Mouse (Mus musculus) thymus, postnatal 10 days (tissue): ENCODE data around the gene Smarcd2.
"Not testable (repeated sequence)": the region's sequence is repeated elsewhere in the genome, so short reads cannot be mapped to it uniquely, and the experiment has no call there.

Source experiments
- DNase-seq, 2 experiments: peaks; one replicate each; pipeline ENCODE4 v3.0.0; 2021; ENCODE audit warnings: low spot score in 2 of 2

Gene Smarcd2

DNA sequence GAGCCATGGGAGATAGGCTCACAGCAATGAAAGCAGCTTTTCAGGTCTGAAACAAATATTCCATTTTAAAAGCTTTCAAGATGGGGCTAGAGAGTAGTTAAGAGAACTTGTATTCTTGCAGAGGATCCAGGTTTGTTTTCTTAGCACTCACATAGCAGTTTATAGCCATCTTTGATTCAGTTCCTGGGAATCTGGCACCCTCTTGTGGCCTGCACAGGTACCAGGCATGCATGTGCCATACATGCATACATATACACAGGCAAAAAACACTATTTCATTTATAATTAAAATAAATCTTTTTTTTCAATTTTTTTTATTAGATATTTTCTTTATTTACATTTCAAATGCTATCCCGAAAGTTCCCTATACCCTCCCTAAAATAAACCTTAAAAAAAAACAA, 25.9 kb downstream of the Smarcd2 start:
- DNase-seq = no peak

DNA sequence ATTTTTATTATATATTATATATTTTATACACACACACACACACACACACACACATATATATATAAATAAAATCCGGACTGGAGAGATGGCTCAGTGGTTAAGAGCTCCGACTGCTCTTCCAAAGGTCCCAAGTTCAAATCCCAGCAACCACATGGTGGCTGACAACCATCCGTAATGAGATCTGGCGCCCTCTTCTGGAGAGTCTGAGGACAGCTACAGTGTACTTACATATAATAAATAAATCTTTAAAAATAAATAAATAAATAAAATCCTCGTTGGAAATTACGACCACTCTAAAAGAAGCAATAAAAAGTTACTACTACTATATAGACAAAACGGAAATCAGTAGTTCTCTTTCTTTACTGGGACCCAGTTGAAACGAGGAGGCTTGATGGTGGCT, 38.8 kb downstream of the Smarcd2 start:
- DNase-seq = not testable (repeated sequence)

DNA sequence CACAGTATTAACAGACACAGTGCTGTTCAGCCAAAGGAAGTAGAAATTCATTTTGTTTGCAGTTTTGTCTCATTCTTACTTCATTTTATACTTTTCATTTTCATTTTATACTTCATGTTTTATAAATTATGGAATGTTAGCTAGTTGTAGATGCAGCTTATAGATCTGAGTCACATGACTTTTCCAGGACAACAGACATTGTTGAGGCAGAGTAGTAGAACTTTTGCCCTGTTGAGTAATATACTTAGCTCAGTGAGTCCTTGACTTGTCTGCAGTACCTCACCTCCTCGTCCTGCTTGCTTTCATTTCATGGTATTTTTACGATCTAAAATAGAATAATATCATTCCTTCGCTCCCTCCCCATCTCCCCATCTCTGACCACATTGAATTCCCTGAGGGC, 52.2 kb downstream of the Smarcd2 start:
- no peak for DNase-seq

DNA sequence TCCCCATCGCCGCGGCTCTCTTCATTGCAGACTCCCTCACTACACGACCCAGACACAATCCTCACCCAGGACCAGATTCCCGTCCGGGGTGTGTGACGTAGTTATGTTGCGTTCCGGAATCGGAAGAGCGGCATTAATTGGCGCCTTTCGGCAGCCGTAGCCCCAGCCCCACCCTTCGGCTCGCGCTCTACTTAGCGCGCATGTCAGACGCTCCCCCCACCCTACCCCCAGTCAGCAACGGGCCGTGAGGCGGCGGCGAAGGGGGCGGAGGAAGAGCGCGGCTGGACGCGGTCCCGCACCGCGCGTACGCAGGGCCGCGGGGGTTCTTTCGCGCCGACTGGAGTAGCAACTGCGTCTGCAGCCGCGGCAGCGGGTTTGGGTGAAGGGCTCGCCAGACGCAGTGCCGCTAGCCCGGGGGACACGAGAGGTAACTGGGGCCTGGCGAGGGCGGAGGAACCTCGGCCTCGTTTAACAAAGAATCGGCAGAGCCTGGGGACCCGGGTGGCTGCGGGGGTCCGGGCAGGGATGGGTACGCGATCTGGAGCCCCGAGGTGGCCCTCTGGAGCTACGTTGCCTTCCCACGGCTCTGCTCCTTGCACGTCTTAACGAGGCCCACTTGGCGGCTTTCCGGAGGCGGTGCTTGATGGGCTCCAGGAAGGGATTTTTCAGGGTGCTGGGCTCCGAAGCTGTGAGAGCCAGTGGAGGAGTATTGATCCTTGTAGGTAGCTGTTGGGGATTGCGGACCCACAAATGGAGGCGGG, 55.9 kb downstream of the Smarcd2 start, which contains the start of gene Ddx42:
Gene Ddx42 (plus strand): TSS at position 197 of the 761 bp plus-strand sequence.
- peak; percentile 85 to 86 for DNase-seq

DNA sequence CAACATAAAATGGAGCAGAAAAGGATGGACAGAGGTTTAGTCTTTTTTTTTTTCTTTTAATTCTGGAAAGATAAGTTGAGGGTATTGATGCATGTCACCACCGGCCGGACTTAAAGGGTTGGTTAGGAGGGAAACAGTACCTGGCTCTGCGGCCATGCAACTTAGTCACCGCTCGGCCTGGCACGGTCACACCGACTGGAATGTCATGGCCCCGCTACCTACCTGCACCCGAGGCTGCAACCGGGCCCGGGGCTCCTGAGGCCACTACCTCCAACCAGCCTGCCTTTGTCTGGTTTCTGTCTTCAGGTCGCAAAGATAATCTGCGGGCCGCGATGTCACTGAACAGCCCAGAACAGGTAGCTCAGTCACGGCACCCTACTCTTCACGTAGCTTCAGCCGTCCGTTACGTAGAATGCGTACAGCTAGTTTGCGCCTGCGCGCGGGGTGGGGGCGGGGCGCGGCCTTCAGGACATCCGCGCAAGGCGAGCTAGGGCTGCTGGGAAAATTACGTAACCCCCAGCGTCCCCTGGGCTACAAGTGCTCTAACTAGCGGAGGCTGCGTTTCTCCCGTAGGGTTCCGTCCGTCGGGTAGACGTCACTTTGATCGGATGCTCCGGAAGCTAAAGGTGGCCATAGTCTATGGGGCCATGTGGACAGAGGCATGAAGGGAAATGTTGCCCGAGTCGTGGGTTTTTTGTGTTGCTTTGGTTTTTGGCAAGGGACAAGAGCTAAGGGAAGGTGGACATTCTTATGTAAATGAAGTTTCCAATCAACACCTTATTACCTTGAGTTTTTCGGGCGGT, 56.6 kb downstream of the Smarcd2 start, which contains the start of gene Ccdc47:
Gene Ccdc47 (minus strand): TSS at position 418 of the 803 bp plus-strand sequence.
- peak; percentile 89 to 92 for DNase-seq

DNA sequence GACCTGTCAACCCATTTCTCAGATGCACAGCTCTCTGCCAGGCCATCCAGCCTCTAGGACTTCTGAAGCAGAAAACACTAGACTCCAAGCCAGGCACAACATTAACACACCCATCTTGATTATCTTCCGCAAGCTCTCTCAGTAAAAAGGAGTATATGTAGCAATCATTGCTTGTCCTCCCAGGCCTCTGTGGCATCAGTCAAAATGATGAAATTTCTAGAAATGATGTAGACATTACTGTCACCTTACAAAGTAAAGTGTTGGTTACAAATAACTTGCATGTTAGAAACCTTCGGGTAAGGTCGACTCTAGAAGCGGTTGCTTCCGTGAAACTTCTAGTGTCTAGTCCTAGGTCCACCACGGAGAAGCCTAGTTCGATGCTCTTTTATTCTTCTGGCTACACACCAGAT, 57.3 kb downstream of the Smarcd2 start:
- DNase-seq = no peak

DNA sequence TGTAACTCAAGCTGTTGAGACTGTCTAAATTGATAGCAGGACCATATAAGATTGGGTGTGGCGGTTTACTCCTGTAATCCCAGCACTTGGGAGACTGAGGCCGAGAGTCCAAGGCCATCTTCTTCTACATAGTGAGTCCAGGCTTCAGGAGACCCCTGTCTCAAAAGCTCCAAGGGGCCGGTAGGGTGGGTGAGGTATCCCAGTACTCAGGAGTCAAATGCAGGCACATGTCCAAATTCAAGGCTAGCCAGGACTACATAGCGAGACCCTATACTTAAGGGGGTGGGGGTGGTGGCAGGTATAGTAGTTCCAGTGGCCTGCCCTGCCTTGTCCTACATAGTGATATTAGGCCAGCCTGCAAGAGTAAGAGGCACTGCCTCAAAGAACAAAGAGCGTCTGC, 57.9 kb downstream of the Smarcd2 start:
- DNase-seq = no peak
